Mouse (Mus musculus): ENCODE data around the gene Col27a1. TPM values are rescaled to one million over a fixed set of nuclear protein-coding genes. Genes with fewer than 3 reads are reported as not detected.

The Col27a1 gene
- polyA plus RNA-seq, 3 experiments from 2014 or later, result 0.11 to 1.2 (median 0.65) TPM

DNA sequence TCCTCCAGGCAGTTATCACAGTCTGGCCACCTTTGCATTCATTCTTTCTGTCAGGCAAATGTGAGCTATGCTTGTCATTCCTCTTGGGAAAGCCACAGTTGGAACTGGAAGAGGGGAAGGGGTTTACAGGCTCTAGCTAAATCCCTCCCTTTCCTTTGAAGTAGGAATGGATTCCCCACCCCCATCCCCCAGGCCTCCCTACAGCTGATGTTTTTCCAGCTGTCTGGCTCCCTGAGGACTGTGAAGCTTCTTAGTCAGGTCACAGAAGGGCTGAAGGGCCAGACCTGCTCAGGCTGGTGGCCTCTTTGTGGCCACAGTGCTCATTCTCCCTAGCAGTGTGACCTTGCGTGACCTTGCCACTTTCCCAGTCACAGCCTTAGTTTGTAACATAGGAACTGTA, 49.1 kb downstream of the Col27a1 start:
- ATAC-seq, result no peak

DNA sequence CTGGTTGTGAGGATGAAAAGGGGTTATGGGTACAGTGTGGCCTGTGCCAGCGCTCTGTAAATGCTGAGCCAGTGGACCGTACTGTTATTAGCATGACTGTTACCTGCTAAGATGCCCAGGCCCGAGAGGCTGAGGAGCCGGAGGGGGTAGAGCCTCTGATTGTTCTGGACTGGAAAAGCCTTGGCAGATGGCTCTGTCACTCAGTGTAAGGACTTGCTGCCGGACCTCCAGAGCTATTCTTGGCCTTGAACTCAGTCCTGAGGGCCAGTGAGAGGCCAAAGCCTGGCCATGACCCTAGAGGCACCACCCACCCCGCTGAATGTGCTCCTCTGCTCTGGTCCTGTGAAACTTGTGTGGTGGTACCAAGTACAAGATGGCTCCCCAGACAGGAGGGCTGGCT, 52.5 kb downstream of the Col27a1 start:
- no peak for ATAC-seq

DNA sequence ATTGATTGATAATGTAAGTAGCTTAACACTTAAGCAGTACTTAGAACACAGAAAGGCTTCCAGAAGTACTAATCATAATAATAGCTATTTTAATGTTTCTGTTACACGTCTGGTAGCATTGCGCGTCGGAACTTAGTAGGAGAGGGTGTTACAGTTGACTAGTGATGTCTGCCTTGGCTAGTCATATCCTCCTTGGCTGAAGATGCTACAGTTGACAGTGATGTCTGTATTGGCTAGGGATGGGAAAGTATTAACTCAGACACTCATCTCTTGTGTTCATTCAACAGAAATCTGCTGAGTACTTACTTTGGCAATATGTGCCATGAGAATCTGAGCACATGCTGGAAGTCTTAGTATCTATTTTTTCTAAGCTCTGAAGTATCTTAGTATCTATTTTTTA, 53.3 kb downstream of the Col27a1 start:
- no peak for ATAC-seq

DNA sequence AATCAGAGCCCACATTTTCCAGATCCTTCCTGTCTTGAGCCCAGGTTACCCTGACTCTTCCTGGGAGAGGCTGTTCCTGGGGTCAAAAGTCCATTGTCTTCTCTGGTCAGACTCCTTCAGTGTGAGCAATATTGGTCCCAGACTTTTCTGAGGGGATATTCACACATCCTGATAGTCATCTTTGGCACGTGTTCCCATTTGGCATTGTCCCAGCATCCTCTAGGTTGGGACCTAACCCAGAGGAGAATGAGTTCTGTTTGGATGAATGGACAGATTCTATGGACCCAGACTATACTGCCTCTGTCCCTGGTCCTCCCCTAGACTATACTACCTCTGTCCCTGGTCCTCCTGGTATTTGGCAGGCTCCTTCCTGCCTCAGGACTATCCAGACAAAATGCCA, 53.8 kb downstream of the Col27a1 start:
- ATAC-seq, result no peak

DNA sequence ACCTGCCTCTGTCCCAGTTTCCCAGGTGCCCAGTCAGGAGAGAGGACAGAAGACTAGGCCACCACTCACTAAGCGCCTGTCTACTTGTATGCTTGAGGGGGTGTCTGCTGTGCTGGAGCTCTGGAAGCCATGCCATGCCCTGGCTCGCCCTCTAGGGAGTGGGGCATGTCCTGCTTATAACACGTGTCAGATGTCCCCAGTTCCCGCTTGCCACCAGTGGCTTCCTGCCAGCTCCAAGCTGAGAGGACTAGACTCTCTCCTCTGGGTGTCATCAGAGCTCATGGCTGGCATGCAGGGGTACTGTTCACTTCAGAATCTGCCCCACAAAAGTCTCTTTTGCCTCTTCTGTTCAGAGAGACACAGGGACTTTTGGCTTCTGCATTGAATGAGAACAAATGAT, 55.0 kb downstream of the Col27a1 start:
- ATAC-seq, result no peak

DNA sequence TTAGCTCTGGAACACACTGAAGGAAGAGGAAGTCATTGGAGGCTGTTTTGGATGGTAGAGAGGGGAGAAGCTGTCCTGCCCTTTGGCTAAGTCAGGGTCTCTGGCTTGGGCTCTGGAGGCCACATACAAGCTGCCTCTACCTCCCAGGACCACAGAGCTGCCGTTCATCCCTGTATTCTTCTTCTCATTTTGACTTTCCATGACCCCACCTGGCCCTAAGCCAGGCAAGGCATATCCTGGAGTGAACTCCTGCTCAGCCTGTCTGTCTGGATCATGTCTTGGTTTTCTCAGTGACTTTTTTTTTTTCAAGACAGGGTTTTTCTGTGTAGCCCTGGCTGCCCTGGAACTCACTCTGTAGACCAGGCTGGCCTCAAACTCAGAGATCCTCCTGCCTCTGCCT, 60.7 kb downstream of the Col27a1 start:
- no peak for ATAC-seq

DNA sequence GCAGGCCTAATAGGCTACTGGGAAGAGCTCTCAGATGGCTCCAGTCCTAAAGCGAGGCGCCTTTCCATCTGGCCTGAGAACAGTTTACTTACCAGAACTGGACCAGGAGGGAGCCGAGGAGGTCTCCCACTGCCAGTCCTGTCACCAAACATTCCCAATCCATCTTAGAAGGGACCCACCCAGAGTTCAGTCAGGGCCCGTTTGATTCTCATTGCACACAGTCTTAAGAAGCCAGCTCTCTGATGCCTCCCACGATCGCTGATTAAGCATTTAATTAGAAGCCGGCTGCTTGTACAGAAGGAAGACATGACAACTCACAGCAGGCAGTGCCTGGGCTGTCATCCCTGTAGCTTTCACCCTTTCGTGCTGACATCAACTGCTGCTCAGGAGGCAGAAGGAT, 61.4 kb downstream of the Col27a1 start:
- no peak for ATAC-seq

DNA sequence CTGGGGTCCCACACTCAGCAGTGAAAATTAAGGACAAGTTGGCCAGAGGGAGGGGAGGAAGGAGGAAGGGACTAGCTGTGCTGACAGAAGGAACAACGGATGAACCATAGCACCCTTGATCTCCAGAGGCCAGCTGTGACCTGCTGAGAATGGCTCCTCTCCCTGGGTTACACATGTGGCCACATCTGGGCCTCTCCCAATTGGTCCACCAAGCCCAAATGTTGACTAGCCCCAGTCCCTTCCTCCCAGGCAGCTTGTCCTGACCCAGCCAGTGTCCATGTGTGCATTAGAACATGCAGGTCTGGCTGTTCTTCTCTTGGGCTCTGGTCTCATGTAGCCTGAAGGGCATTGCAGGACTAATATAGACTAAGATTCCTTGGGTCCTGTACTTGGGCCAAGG, 62.8 kb downstream of the Col27a1 start:
- no peak for ATAC-seq

DNA sequence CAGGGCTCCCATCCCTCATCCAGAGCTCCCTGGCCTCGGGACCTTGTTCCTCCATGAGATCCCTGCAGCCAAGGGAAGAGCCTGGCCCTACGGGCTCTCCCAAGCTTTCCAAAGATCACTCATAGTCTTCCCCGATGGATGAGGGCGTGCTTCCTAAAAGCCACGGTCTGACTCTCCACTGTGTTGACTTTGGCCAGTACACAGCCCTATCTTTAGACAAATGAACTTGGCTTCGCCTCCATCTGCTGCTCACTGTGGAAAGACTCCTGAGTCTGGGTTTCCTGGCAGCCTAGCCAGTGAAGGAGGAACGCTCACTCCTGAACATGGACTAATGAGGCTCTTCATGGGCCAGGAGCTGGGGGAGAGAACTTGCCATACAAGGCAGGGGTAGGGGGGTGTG, 65.0 kb downstream of the Col27a1 start:
- no peak for ATAC-seq

DNA sequence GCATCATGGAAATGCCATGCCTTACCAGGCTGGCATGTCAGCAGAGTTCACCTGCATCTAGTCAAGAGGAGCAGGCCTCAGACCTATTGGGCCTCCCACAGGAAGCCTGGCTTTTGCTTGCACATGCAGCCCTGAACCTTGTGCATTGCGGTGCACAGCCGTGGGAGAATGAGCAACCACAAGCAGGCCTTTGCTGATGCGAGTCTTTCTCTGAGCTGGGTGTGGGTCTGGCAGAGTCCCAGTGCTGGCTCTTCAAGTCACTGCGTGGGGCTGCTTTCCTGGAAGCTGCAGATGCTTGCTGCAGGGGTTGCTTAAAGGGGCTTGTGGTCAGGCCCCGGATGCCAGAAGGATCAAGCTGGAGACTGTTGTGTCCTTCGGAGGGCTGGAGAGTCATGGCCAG, 67.9 kb downstream of the Col27a1 start:
- ATAC-seq, result no peak

DNA sequence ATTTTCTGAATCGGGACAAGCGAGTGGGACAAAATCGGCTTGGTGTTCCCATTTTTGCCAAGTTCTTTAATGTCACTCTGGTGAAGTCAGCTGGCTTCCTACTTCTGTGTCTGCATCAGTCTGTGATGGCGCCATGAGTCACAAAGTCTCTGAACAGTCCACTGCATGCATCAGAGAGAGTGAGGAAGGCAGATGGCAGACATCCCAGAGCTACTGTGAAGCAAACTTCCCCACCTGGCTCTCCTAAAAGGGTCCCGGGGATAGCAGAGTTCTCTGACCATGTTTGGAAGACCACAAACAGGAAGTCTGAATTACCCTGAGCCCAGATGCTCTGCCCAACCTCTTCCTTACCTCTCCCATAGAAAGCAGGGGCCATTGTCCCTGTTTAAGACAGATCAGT, 69.5 kb downstream of the Col27a1 start:
- ATAC-seq, result no peak

DNA sequence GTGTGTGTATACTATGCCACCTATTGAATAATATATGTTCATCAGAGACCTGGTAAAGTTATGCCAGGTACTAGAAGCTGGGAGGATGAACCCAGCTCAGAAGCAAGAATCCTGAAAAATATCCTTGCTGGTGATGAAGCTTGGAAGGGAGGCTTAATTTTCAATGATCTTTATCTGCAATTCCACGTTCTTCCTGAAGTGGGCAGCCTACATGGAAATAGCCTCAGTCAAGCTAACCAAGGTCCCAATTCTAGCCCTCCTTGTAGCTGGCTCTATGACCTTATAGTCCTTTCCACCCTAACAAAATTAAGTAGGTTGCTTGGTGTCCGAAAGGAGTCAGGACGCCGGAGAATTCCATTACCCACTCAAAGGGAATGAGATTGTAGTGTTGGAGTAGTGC, 72.2 kb downstream of the Col27a1 start:
- ATAC-seq, result no peak

DNA sequence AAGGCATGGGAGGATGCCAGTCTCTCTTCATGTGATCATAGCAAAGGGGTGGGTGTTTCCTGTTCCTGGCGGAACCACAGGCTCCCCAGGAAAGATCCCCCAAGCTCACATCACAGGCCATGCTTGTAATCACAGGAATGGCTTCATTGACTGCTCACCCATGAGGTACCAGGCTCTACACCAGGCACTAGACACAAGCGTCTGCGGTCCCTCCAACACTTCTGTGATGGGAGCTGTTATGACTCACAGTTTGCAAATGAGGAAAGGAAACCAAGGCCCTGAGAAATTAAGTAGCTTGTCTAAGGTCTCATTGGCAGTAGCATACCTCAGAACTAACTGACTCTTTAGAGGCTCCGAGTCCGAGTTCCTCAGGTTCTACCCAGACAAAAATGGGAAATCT, 74.7 kb downstream of the Col27a1 start:
- no peak for ATAC-seq

DNA sequence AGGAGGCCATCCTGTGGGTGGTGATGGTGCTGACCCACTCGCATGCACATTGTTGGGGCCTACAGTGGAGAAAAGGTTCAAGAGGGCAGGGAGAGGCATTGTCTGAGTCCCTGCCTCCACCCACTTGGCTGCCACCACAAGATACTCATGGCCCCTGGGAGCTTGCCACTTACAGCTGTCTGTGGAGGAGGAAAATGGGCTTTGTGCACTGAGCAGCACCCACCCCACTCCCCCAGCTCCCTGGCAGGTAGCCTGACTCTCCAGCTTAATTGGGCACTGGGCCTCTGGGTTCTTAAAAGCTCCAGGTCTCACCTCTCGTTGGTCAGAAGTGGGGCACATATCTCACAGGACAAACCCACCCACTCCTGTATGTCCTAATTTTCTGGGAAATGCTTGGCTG, 76.3 kb downstream of the Col27a1 start:
- no peak for ATAC-seq

DNA sequence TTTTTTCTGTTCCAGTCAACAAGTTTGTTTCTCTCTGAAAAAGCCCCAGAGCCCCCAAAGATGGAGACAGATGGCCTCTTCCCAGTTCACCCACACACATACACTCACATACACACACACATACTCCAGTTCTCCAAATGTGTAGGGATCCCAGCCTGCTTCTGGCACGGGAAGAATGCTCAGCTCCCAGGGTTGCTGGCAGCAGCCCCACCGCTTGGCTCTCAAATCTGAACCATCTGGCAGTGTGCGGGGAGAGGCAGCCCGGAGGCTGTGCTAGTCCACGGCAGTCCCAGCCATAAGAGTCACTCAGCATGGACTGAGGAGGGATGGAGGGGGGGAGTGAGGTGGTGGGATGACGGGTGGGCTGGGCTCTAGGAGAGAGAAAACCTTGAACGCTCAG, 77.3 kb downstream of the Col27a1 start:
- no peak for ATAC-seq

DNA sequence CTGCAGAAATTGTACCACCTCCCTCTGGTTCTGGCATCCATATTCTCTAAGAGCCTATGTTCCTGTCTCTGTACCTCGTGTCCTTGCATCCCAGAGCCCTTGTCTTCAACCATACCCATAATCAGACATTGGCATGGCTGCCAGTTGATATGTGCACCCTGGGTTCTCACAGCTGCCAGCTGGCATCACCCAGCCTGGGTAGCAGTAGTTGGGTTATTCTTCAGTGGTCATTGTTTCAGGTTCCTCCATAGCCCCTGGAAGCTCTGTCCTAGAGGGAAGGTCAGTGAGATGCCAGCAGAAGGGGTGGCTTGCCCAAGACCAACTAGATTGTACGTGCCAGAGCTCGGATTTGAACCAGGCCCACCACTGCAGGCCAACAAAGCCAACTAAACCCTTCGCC, 77.9 kb downstream of the Col27a1 start:
- no peak for ATAC-seq

DNA sequence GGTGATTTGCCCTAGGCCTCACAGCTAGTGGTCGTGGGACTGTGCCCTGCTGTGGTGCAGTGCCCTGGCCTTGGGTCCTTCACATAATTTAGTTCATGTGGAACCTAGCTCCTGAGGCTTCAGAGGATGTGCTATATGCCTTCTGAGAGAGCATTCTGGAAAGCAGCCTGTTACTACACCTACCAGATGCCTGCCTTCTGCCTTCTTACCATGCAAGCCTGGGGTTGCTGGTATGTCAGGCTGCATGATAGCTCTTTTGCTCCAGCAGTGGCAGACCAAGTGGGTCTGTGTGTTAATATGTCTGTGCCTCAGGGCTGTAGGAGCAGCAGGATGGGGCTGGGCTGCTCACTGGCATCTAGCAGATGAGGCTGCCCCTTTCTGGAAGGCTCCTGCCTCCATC, 81.8 kb downstream of the Col27a1 start:
- no peak for ATAC-seq

DNA sequence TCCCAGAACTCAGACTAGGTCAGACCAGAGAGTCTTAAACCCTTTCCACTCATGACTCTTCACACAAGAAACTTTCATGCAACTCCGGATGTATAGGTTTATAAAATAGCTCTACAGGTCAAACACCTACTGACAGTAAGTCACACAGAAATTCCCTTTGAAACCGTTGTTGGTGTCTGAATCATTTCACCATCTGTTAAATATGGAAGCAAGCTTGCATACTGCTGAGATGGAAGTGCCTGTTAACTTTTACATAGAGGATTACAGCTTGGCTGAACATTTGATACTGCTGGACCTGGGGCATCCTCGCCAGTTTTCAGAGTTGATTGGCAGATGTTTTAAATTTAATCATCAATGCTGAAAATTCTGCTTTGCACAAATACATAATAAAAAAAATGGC, 82.5 kb downstream of the Col27a1 start:
- no peak for ATAC-seq

DNA sequence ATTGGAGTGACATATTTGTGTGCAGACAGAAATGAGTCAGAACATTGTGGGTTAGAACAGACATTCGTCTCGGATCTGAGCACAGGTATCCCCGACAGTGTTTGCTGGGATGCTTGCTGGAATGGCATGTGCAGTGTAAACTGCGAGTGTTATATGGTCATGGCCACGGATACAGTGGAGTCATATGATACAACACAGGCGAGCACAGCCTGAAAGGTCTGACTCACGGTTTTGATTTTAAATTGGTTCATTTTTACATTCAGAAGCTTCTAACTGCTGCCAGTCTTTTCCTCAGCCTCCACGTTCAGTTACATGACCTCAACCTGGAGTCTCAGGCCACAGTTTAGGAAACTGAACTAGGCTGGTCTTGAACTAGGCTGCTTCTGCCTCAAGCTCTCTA, 83.1 kb downstream of the Col27a1 start:
- no peak for ATAC-seq

DNA sequence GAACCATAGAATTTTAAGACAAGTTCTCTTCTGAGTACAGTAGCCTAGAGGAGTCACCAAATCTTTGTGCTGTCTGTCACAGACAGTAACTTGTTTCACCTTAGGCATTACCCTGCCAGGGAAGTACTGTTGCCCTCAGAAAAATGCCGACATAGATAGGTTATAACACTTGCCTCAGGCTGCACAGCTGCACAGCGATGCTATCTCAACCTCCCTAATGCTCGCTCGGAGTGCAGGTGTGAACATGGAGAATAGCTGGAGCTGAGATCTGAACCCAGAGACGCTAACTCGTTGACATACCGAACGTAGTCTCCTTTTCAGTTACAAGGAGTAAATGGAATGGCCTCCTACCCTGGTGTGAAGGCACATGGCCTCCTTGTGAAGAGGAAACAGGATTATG, 84.4 kb downstream of the Col27a1 start:
- no peak for ATAC-seq

DNA sequence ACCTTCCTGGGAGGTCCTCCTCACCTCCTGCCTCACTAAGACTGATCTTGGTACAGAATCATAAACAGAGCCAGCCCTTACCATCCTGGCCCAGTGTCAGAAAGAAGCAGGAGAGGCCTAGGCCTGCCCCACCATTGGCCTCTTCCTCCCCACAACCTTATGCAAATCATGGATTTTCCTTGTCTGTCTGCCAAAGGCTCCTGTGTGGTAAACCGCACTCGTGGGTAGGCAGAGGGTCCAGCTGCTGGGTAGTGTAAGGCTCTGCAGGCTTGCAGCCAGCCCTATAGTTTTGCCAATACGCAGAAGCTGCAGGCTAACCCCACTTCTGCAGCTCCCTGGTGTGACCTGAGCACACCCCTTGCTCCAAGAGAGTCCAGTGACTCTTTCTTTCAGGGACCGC, 88.8 kb downstream of the Col27a1 start:
- ATAC-seq, result no peak

DNA sequence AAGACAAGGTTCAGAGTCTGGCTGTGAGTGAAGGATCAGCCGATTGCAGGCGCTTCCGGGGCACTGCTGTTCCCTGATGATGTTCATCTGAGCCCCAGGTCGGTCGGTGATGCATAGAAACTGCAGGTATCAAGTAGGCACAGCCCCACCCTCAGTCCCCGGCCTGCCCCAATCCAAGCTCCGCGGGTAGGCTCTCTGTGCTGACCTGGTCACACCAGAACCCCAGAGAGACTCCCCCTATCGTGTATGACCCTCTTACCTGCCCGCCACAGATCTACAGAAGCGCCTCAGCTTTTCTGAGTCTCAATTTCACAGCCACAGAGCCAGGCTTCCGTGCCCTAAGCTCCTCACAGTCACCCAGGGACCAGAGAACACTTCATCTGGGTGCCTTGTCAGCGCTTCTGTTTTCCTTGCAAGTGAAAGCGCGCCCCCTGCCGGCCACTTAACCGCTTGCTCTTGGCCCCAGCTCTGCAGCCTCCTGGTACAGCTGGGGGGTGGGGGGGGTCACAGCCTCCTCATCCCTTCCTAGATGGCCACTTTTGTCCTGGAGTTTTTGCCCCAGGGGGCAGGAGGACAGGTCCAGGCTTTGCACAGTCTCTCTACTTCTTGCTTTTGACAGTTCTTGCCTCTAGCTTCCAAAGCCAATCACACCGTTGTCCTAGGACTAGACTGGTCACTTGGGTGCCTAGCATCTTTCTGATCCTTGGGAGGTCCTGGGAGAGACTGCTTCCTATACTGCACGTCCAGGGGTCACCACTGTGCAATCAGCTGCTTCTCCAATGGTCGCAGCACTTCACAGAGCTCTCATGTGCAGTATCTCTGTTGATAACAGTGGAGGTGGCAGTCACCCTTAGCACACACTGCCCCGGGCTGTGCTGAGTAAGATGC, 93.6 kb downstream of the Col27a1 start:
- ATAC-seq, result no peak

DNA sequence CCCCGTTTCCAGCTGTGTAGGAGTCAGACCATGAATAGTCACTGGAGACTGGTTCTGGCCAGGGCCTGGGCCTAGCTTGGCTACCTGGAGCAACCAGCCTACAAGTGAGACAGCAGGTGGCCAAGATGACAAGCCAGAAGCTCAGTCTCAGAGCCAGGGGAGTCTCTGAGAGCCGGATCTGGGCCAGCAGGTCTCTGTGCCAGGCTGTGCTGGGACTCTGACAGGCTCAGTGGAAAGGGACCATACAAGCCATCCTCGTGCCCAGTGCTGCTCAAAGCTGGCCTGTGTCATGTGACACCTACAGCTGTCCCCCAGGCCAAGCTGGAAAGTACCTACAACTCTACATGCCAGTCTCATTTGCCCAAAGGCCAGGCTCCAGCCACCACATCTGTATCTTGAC, 94.5 kb downstream of the Col27a1 start:
- no peak for ATAC-seq

DNA sequence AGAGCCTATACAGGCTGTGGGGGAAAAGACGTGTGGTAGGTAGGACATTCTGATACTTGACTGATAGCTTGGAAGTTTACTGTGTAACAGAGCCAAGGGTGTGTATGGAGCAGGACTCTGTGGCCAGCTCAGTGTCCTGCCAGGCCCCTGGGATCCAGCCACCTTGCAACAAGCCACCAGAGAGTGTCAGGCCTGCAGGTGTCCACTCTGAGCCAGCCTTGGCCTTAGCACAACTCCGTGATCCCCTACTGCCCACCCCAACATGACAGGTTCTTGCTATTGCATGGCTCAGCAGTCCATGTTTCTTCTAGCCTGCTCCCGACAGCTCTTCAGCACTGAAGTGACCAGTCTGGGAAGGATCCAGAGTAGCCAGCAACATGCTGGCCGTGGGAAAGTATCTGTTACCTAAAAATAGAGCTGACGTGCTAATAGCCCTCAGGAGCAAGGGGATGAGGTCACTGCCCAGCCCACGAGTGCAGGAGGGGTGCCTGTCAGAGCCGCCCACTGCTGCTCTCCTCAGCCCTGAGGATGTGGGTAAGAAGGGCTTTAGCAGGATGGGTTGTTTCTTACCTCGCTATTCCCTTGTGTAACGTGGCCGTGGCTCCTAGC, 96.5 kb downstream of the Col27a1 start:
- no peak for ATAC-seq

DNA sequence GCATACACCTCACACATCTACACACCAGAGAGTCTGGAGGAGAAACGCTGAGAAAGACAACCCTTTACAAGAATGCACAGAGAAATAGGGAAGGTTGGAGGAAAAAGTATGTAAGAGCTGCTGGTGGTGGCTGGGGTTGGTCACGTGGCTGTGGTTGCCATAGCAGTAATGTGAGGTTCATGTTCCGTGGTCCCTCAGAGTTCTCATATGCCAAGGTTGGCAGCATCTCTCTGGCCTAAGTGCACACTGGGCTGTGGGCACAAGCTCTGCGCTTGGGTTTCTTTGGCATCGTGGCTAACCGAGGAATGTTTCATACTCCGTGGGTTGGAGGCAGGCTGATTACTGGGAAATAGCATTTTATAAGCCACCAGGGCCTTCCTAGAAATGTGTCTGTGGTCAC, 97.6 kb downstream of the Col27a1 start:
- no peak for ATAC-seq

Measured in inflammation-experienced regulatory T-cells, adult 6 months (primary cell).